Mouse (Mus musculus): ENCODE measurements around the gene Psmb5. TPM values are rescaled to one million over a fixed set of nuclear protein-coding genes. Genes with fewer than 3 reads are reported as not detected.

Gene Psmb5
- polyA plus RNA-seq, 1 experiment from 2014 or later = 399 TPM

GRCm38 (mm10) chr14:54578063-54578462 lies 39.8 kb downstream of the Psmb5 start:
- Histone ChIP-seq H3K27ac (peak overlapping the region; percentile 86), H3K36me3 (replicated peaks) (peaks cover 3% of the 10 kb centered on the region; the same call in 1 of the 2 replicates), H3K4me1 (peaks cover 52% of the 10 kb centered on the region), H3K4me2 (peak overlapping the region; percentile 82), H3K9ac (peak overlapping the region; percentile 95), H3K27me3 (peaks cover 11% of the 10 kb centered on the region; the same call in 1 of the 2 replicates), H3K4me3 (replicated peaks) (peak overlapping the region; percentile 82), H3K9me3 (no peaks in the 10 kb centered on the region)
- 2% methylated on average over 10 of the region's 10 CpGs for WGBS
- peak; percentile 21; the same call in 1 of the 2 replicates for ATAC-seq (ENCODE audit: low FRiP score)

GRCm38 (mm10) chr14:54577089-54577982 lies 40.5 kb downstream of the Psmb5 start, which contains the start of gene Ajuba:
TSS of gene Ajuba (minus strand) at chr14:54577558.
- peaks cover 59% of the 10 kb centered on the region for H3K4me1 ChIP-seq
- under 1% methylated on average over 66 of the region's 66 CpGs for WGBS
- H3K27me3 ChIP-seq = peaks cover 11% of the 10 kb centered on the region; the same call in 1 of the 2 replicates

GRCm38 (mm10) chr14:54576241-54577088 lies 41.4 kb downstream of the Psmb5 start:
- Histone ChIP-seq H3K4me2 (peak overlapping the region; percentile 82), H3K9me3 (no peaks in the 10 kb centered on the region), H3K36me3 (replicated peaks) (peaks cover 7% of the 10 kb centered on the region), H3K4me1 (peaks cover 67% of the 10 kb centered on the region), H3K9ac (peak overlapping the region; percentile 95), H3K27me3 (peaks cover 11% of the 10 kb centered on the region; the same call in 1 of the 2 replicates), H3K4me3 (replicated peaks) (peak overlapping the region; percentile 82), H3K27ac (peak overlapping the region; percentile 86)
- WGBS = under 1% methylated on average over 78 of the region's 84 CpGs
- ATAC-seq (ENCODE audit: low FRiP score) = no peak

More at GRCm38 (mm10) chr14:54577089-54577982, 40.5 kb downstream of the Psmb5 start, which contains the start of gene Ajuba:
- peak within 1 kb of the TSS; percentile 95 for H3K9ac ChIP-seq
- H3K4me3 ChIP-seq (replicated peaks) = peak within 1 kb of the TSS; percentile 82
- H3K36me3 ChIP-seq (replicated peaks) = no peaks in the 10 kb centered on the region
- peak; percentile 57 for ATAC-seq (ENCODE audit: low FRiP score)
- H3K9me3 ChIP-seq = no peaks in the 10 kb centered on the region
- peak within 1 kb of the TSS; percentile 82 for H3K4me2 ChIP-seq
- peak within 1 kb of the TSS; percentile 86 for H3K27ac ChIP-seq

GRCm38 (mm10) chr14:54575631-54576030 lies 42.2 kb downstream of the Psmb5 start:
- H3K4me3 ChIP-seq (replicated peaks) = peak overlapping the region; percentile 82
- ATAC-seq (ENCODE audit: low FRiP score) = no peak
- H3K4me2 ChIP-seq = peak overlapping the region; percentile 82
- under 1% methylated on average over 39 of the region's 39 CpGs for WGBS
- no peaks in the 10 kb centered on the region for H3K9me3 ChIP-seq
- peak overlapping the region; percentile 95 for H3K9ac ChIP-seq
- H3K27ac ChIP-seq = peak overlapping the region; percentile 86
- H3K4me1 ChIP-seq = peaks cover 70% of the 10 kb centered on the region
- peaks cover 11% of the 10 kb centered on the region; the same call in 1 of the 2 replicates for H3K27me3 ChIP-seq
- peaks cover 15% of the 10 kb centered on the region for H3K36me3 ChIP-seq (replicated peaks)

GRCm38 (mm10) chr14:54575031-54575430 lies 42.8 kb downstream of the Psmb5 start:
- peaks cover 74% of the 10 kb centered on the region for H3K4me1 ChIP-seq
- H3K36me3 ChIP-seq (replicated peaks) = peaks cover 20% of the 10 kb centered on the region
- no peaks in the 10 kb centered on the region for H3K9me3 ChIP-seq
- peak overlapping the region; percentile 87 for H3K27ac ChIP-seq
- H3K4me2 ChIP-seq = peak overlapping the region; percentile 82
- no peak for ATAC-seq (ENCODE audit: low FRiP score)
- peaks cover 11% of the 10 kb centered on the region; the same call in 1 of the 2 replicates for H3K27me3 ChIP-seq
- peak overlapping the region; percentile 95 for H3K9ac ChIP-seq
- 1% methylated on average over 8 of the region's 8 CpGs for WGBS
- peak overlapping the region; percentile 82 for H3K4me3 ChIP-seq (replicated peaks)

- Histone ChIP-seq H3K36me3 (replicated peaks) (peaks cover 27% of the 10 kb centered on the region), H3K27ac (peak overlapping the region; percentile 87), H3K9me3 (no peaks in the 10 kb centered on the region), H3K9ac (peak overlapping the region; percentile 95), H3K4me1 (peaks cover 82% of the 10 kb centered on the region), H3K4me2 (peak overlapping the region; percentile 82), H3K4me3 (replicated peaks) (peak overlapping the region; percentile 82), H3K27me3 (peaks cover 11% of the 10 kb centered on the region; the same call in 1 of the 2 replicates)
- ATAC-seq (ENCODE audit: low FRiP score) = no peak
- WGBS = 0% methylated on average over 4 of the region's 4 CpGs
Measured at GRCm38 (mm10) chr14:54574253-54574652, 43.6 kb downstream of the Psmb5 start.

GRCm38 (mm10) chr14:54572790-54573736 lies 44.8 kb downstream of the Psmb5 start:
- Histone ChIP-seq H3K4me3 (replicated peaks) (peak overlapping the region; percentile 82), H3K4me2 (peak overlapping the region; percentile 82), H3K27ac (peak overlapping the region; percentile 87), H3K27me3 (peaks cover 11% of the 10 kb centered on the region; the same call in 1 of the 2 replicates), H3K9ac (peak overlapping the region; percentile 95), H3K36me3 (replicated peaks) (peaks cover 37% of the 10 kb centered on the region), H3K4me1 (peaks cover 78% of the 10 kb centered on the region), H3K9me3 (no peaks in the 10 kb centered on the region)
- 2% methylated on average over 13 of the region's 14 CpGs for WGBS
- peak; percentile 58 for ATAC-seq (ENCODE audit: low FRiP score)

GRCm38 (mm10) chr14:54572122-54572521 lies 45.7 kb downstream of the Psmb5 start:
- Histone ChIP-seq H3K4me2 (peak overlapping the region; percentile 82), H3K9ac (peak overlapping the region; percentile 36; the same call in 1 of the 2 replicates), H3K4me3 (replicated peaks) (peak overlapping the region; percentile 82), H3K4me1 (peaks cover 70% of the 10 kb centered on the region), H3K27ac (peak overlapping the region; percentile 87), H3K36me3 (replicated peaks) (peaks cover 43% of the 10 kb centered on the region), H3K9me3 (no peaks in the 10 kb centered on the region), H3K27me3 (peaks cover 9% of the 10 kb centered on the region; the same call in 1 of the 2 replicates)
- no peak for ATAC-seq (ENCODE audit: low FRiP score)
- WGBS = 38% methylated on average over 4 of the region's 4 CpGs

- H3K4me1 ChIP-seq = peaks cover 48% of the 10 kb centered on the region
- WGBS = 67% methylated on average over 17 of the region's 17 CpGs
Measured at GRCm38 (mm10) chr14:54569451-54570392, 48.1 kb downstream of the Psmb5 start.

GRCm38 (mm10) chr14:54568694-54569414 lies 49.0 kb downstream of the Psmb5 start:
- no peak overlapping the region for H3K4me2 ChIP-seq
- no peaks in the 10 kb centered on the region for H3K27me3 ChIP-seq
- WGBS = 73% methylated on average over 15 of the region's 15 CpGs
- no peak; the same call in 1 of the 2 replicates for ATAC-seq (ENCODE audit: low FRiP score)
- H3K4me1 ChIP-seq = peaks cover 40% of the 10 kb centered on the region
- no peak overlapping the region for H3K9ac ChIP-seq
- H3K4me3 ChIP-seq (replicated peaks) = no peak overlapping the region
- no peak overlapping the region for H3K27ac ChIP-seq
- H3K36me3 ChIP-seq (replicated peaks) = peaks cover 48% of the 10 kb centered on the region
- no peaks in the 10 kb centered on the region for H3K9me3 ChIP-seq

More at GRCm38 (mm10) chr14:54569451-54570392, 48.1 kb downstream of the Psmb5 start:
- 0 out of 2 replicates have a peak overlapping the region, but pooled peaks have one; percentile 5 for H3K9ac ChIP-seq
- no peaks in the 10 kb centered on the region for H3K9me3 ChIP-seq
- H3K27me3 ChIP-seq = no peaks in the 10 kb centered on the region
- H3K27ac ChIP-seq = peak overlapping the region; percentile 69
- no peak for ATAC-seq (ENCODE audit: low FRiP score)
- peaks cover 48% of the 10 kb centered on the region for H3K36me3 ChIP-seq (replicated peaks)
- no peak overlapping the region for H3K4me2 ChIP-seq
- no peak overlapping the region for H3K4me3 ChIP-seq (replicated peaks)

Data from forebrain, embryonic 12.5 days (tissue).